Mouse (Mus musculus): ENCODE data around the gene Mettl7a3. TPM values are rescaled to one million over a fixed set of nuclear protein-coding genes. Genes with fewer than 3 reads are reported as not detected.

Gene Mettl7a3
- total and polyA plus RNA-seq, 3 experiments: 0.12 to 0.70 TPM; not detected in 1

GRCm38 (mm10) chr15:100387544-100388223 lies 53.0 kb downstream of the Mettl7a3 start:
- Histone ChIP-seq H3K79me2 (ENCODE audit: control insufficient read depth, insufficient read depth, low read length, poor library complexity) (no peaks in the 10 kb centered on the region), H3K36me3 (ENCODE audit: control insufficient read depth in 1 of 2, insufficient read depth in 2 of 2, low read length in 2 of 2) (peaks cover 0 to 19% of the 10 kb centered on the region in 2 experiments; a peak in 2 of 4 replicates), H3K9me3 (replicated peaks; ENCODE audit: insufficient read depth, low read length) (no peaks in the 10 kb centered on the region), H3K4me1 (ENCODE audit: control insufficient read depth in 1 of 2, insufficient read depth in 2 of 2, low read length in 2 of 2) (peaks cover 21 to 24% of the 10 kb centered on the region in 2 experiments), H3K27ac (ENCODE audit: control insufficient read depth, low read depth, low read length) (no peak overlapping the region), H3K4me3 (ENCODE audit: control insufficient read depth in 1 of 2, insufficient read depth in 1 of 2, low read depth in 2 of 2, low read length in 2 of 2) (no peak overlapping the region), H3K9ac (ENCODE audit: control insufficient read depth, low read depth, low read length, poor library complexity, severe bottlenecking) (no peak overlapping the region), H3K27me3 (ENCODE audit: control insufficient read depth in 1 of 2, insufficient read depth in 2 of 2, low read length in 2 of 2) (no peaks in the 10 kb centered on the region)
- TF ChIP-seq BHLHE40 (IDR thresholded peaks at IDR 0.05; ENCODE audit: borderline replicate concordance, low read depth, low read length) (no peak), UBTF (IDR thresholded peaks at IDR 0.05; ENCODE audit: borderline replicate concordance, insufficient read depth, low read depth, low read length) (no peak), HCFC1 (IDR thresholded peaks at IDR 0.05; ENCODE audit: low read depth, low read length) (no peak), EP300 (IDR thresholded peaks at IDR 0.05; ENCODE audit: low read depth in 1 of 2, low read length in 2 of 2) (no peak), MAFK (IDR thresholded peaks at IDR 0.05; ENCODE audit: borderline replicate concordance, low read depth, low read length) (no peak), RCOR1 (IDR thresholded peaks at IDR 0.05; ENCODE audit: low read depth, low read length) (no peak), E2F4 (IDR thresholded peaks at IDR 0.05; ENCODE audit: borderline replicate concordance, low read depth, low read length) (no peak), ZKSCAN1 (IDR thresholded peaks at IDR 0.05; ENCODE audit: low read depth, low read length) (no peak), POLR2A (IDR thresholded peaks at IDR 0.05; ENCODE audit: control insufficient read depth in 1 of 2, insufficient read depth in 1 of 2, low read depth in 1 of 2, low read length in 2 of 2, poor library complexity in 1 of 2) (no peak), SMC3 (IDR thresholded peaks at IDR 0.05; ENCODE audit: low read depth, low read length) (no peak), MXI1 (IDR thresholded peaks at IDR 0.05; ENCODE audit: low read depth, low read length) (no peak), GATA1 (IDR thresholded peaks at IDR 0.05; ENCODE audit: low read depth, low read length) (no peak), CHD2 (IDR thresholded peaks at IDR 0.05; ENCODE audit: low read length) (no peak), TBP (IDR thresholded peaks at IDR 0.05; ENCODE audit: low read depth, low read length) (no peak), POLR2AphosphoS5 (IDR thresholded peaks at IDR 0.05; ENCODE audit: borderline replicate concordance, low read depth, low read length) (no peak), POLR2AphosphoS2 (IDR thresholded peaks at IDR 0.05; ENCODE audit: low read length) (no peak), NELFE (IDR thresholded peaks at IDR 0.05; ENCODE audit: low read depth, low read length) (no peak), CHD1 (IDR thresholded peaks at IDR 0.05; ENCODE audit: low read depth, low read length) (no peak)
- DNase-seq (ENCODE audit: low read depth, low spot score): no peak

GRCm38 (mm10) chr15:100388224-100388835 lies 53.6 kb downstream of the Mettl7a3 start:
- no peaks in the 10 kb centered on the region for H3K79me2 ChIP-seq (ENCODE audit: control insufficient read depth, insufficient read depth, low read length, poor library complexity)
- no peak overlapping the region for H3K4me3 ChIP-seq (ENCODE audit: control insufficient read depth in 1 of 2, insufficient read depth in 1 of 2, low read depth in 2 of 2, low read length in 2 of 2)
- H3K9ac ChIP-seq (ENCODE audit: control insufficient read depth, low read depth, low read length, poor library complexity, severe bottlenecking): no peak overlapping the region
- peaks cover 21 to 25% of the 10 kb centered on the region in 2 experiments for H3K4me1 ChIP-seq (ENCODE audit: control insufficient read depth in 1 of 2, insufficient read depth in 2 of 2, low read length in 2 of 2)
- H3K36me3 ChIP-seq (ENCODE audit: control insufficient read depth in 1 of 2, insufficient read depth in 2 of 2, low read length in 2 of 2): peaks cover 0 to 22% of the 10 kb centered on the region in 2 experiments; a peak in 2 of 4 replicates
- no peak overlapping the region for H3K27ac ChIP-seq (ENCODE audit: control insufficient read depth, low read depth, low read length)
- peak; percentile 64 for DNase-seq (ENCODE audit: low read depth, low spot score)
- H3K27me3 ChIP-seq (ENCODE audit: control insufficient read depth in 1 of 2, insufficient read depth in 2 of 2, low read length in 2 of 2): no peaks in the 10 kb centered on the region
- no peak for TF ChIP-seq MXI1 (IDR thresholded peaks at IDR 0.05; ENCODE audit: low read depth, low read length)
- no peak for TF ChIP-seq POLR2A (IDR thresholded peaks at IDR 0.05; ENCODE audit: control insufficient read depth in 1 of 2, insufficient read depth in 1 of 2, low read depth in 1 of 2, low read length in 2 of 2, poor library complexity in 1 of 2)
- no peak for TF ChIP-seq EP300 (IDR thresholded peaks at IDR 0.05; ENCODE audit: low read depth in 1 of 2, low read length in 2 of 2)
- no peak for TF ChIP-seq RAD21 (IDR thresholded peaks at IDR 0.05; ENCODE audit: low read depth, low read length)
- no peak for TF ChIP-seq NELFE (IDR thresholded peaks at IDR 0.05; ENCODE audit: low read depth, low read length)
- no peak for TF ChIP-seq MYC (IDR thresholded peaks at IDR 0.05; ENCODE audit: low read depth, low read length)
- TF ChIP-seq ZKSCAN1 (IDR thresholded peaks at IDR 0.05; ENCODE audit: low read depth, low read length): no peak
- TF ChIP-seq POLR2AphosphoS2 (IDR thresholded peaks at IDR 0.05; ENCODE audit: low read length): no peak
- no peaks in the 10 kb centered on the region for H3K9me3 ChIP-seq (replicated peaks; ENCODE audit: insufficient read depth, low read length)

Data from MEL (cell line).